Mouse (Mus musculus): ENCODE results near the gene Asb4.
"Not testable (repeated sequence)": the region's sequence is repeated elsewhere in the genome, so short reads cannot be mapped to it uniquely, and the experiment has no call there.

- not testable (repeated sequence) for TF ChIP-seq POLR2A (IDR thresholded peaks at IDR 0.05; ENCODE audit: insufficient read length, low read depth); MYOG (IDR thresholded peaks at IDR 0.05; ENCODE audit: control insufficient read depth in 1 of 3, insufficient read depth in 1 of 3, insufficient read length in 2 of 3, low read depth in 2 of 3); MYOD1 (IDR thresholded peaks at IDR 0.05; ENCODE audit: control insufficient read depth in 1 of 3, insufficient read length in 2 of 3, low read depth in 2 of 3); CEBPB (IDR thresholded peaks at IDR 0.05; ENCODE audit: insufficient read depth, poor library complexity, severe bottlenecking)
Observed at GRCm38 (mm10) chr6:5338781-5339180, 44.4 kb upstream of the Asb4 start.

Measured in myocyte (in vitro differentiated cells).